Mouse (Mus musculus): Measurements from ENCODE around the gene Gm43720. TPM values are rescaled to one million over a fixed set of nuclear protein-coding genes. Genes with fewer than 3 reads are reported as not detected.

Gm43720 gene
- polyA plus RNA-seq, 1 experiment from 2014 or later = 0.09 TPM

GRCm38 (mm10) chr5:138258993-138259392 is 20.8 kb downstream of the Gm43720 start:
- Histone ChIP-seq H3K27me3 (ENCODE audit: poor library complexity, severe bottlenecking) (no peaks in the 10 kb centered on the region), H3K4me3 (no peak overlapping the region), H3K27ac (no peak overlapping the region), H3K9me3 (no peaks in the 10 kb centered on the region), H3K36me3 (replicated peaks) (peaks cover 52% of the 10 kb centered on the region), H3K4me1 (peaks cover 42% of the 10 kb centered on the region)
- no peak for DNase-seq (ENCODE audit: extremely low spot score, low spot score)
- WGBS = 73% methylated on average over 7 of the region's 7 CpGs

DNA sequence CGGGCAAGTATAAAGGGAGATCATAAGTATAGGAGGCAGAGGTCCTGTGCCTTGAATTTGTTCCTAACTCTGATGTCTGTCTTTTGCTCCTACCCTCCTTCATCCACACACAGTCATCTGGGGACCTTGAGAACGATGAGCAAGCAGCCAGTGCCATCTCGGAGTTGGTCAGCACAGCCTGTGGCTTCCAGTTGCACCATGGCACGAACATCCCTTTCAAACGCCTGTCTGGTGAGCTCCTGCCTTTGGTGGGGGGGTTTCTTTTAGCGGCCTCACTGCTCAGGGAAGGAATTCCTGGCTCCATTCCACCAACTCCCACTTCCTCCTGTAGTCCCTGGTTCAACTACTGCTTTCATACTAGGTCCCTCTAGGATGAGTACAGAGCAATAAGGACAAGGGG is 21.2 kb downstream of the Gm43720 start:
- Histone ChIP-seq H3K9me3 (no peaks in the 10 kb centered on the region), H3K27ac (no peak overlapping the region), H3K27me3 (ENCODE audit: poor library complexity, severe bottlenecking) (no peaks in the 10 kb centered on the region), H3K36me3 (replicated peaks) (peaks cover 52% of the 10 kb centered on the region), H3K4me1 (peaks cover 42% of the 10 kb centered on the region), H3K4me3 (no peak overlapping the region)
- no peak for DNase-seq (ENCODE audit: extremely low spot score, low spot score)
- WGBS = 83% methylated on average over 6 of the region's 6 CpGs

GRCm38 (mm10) chr5:138258078-138258477 is 21.7 kb downstream of the Gm43720 start:
- Histone ChIP-seq H3K36me3 (replicated peaks) (peaks cover 52% of the 10 kb centered on the region), H3K27me3 (ENCODE audit: poor library complexity, severe bottlenecking) (no peaks in the 10 kb centered on the region), H3K27ac (no peak overlapping the region), H3K9me3 (no peaks in the 10 kb centered on the region), H3K4me3 (no peak overlapping the region), H3K4me1 (peaks cover 37% of the 10 kb centered on the region)
- DNase-seq (ENCODE audit: extremely low spot score, low spot score) = no peak
- 93% methylated on average over 3 of the region's 3 CpGs for WGBS

GRCm38 (mm10) chr5:138257585-138257978 is 22.2 kb downstream of the Gm43720 start:
- Histone ChIP-seq H3K36me3 (replicated peaks) (peaks cover 52% of the 10 kb centered on the region), H3K4me1 (peaks cover 32% of the 10 kb centered on the region), H3K4me3 (no peak overlapping the region), H3K27ac (no peak overlapping the region), H3K9me3 (no peaks in the 10 kb centered on the region), H3K27me3 (ENCODE audit: poor library complexity, severe bottlenecking) (no peaks in the 10 kb centered on the region)
- DNase-seq (ENCODE audit: extremely low spot score, low spot score) = no peak
- WGBS = 95% methylated on average over 4 of the region's 4 CpGs

- peaks cover 47% of the 10 kb centered on the region for H3K36me3 ChIP-seq (replicated peaks)
- H3K4me3 ChIP-seq = no peak overlapping the region
- WGBS = 91% methylated on average over 10 of the region's 10 CpGs
- no peak overlapping the region for H3K27ac ChIP-seq
- no peaks in the 10 kb centered on the region for H3K27me3 ChIP-seq (ENCODE audit: poor library complexity, severe bottlenecking)
- peaks cover 27% of the 10 kb centered on the region for H3K4me1 ChIP-seq
- no peak for DNase-seq (ENCODE audit: extremely low spot score, low spot score)
- no peaks in the 10 kb centered on the region for H3K9me3 ChIP-seq
Measured at GRCm38 (mm10) chr5:138256966-138257584, 22.7 kb downstream of the Gm43720 start.

DNA sequence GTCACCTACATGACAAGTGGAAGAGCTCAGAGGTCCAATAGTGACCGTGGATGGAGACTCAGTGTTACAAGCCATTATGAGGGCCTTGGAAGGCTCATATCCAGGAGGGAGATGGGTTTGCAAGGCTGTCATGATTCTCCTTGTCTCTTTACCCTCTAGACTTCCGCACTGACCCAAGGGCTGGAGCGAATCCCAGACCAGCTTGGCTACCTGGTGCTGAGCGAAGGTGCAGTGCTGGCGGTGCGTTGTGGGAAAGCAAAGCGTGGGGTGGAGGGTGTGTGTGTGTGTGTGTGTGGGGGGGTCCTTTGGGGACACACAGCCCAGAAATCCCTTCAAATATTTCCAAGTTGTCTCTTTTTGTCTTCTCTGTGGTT is 23.7 kb downstream of the Gm43720 start:
- peaks cover 37% of the 10 kb centered on the region for H3K36me3 ChIP-seq (replicated peaks)
- WGBS = 23% methylated on average over 7 of the region's 7 CpGs
- H3K27ac ChIP-seq = peak overlapping the region; percentile 85

DNA sequence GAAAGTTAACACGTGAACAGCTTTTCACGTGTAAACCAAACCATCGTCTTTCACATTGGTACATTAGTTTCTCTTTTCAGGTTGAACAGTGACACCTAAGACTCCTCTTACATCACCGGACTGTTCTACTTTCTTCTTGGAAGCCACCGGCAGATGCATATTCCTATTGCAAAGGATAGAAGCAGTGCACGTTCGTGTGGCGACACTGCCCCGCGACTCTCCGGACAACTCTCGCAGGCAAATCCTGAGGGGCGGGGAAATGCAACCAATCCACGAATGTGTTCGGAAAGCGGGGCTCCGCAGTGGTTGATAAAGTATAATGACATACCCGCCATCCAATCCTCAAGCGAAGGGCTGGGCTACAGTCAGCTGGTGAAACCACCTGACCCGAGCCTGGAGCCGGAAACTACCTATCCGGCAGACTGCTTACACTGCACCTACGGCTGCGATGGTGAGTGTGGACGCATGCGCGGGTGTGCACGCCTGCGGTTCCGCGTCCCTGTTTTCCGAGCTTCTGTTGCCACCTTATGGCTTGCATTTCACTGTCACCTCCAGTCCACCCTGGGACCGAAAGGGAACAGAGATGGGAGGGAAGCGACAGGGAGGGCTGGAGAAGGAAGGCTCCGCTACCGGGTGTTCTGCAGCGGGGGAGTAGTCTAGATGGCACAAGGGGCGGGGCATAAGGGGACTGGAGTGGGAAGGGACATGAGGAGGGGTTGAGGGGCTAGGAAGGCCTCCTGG is 24.2 kb downstream of the Gm43720 start, which contains the start of gene Lamtor4:
Gene Lamtor4, plus strand, starts transcription at position 130 of the 741 bp plus-strand sequence.
- Histone ChIP-seq H3K27ac (peak within 1 kb of the TSS; percentile 85), H3K27me3 (ENCODE audit: poor library complexity, severe bottlenecking) (no peaks in the 10 kb centered on the region), H3K36me3 (replicated peaks) (peaks cover 31% of the 10 kb centered on the region), H3K4me1 (peaks cover 23% of the 10 kb centered on the region), H3K9me3 (no peaks in the 10 kb centered on the region), H3K4me3 (peak within 1 kb of the TSS; percentile 78)
- DNase-seq (ENCODE audit: extremely low spot score, low spot score) = peak; percentile 91
- WGBS = under 1% methylated on average over 38 of the region's 38 CpGs

More for the DNA sequence above, 23.7 kb downstream of the Gm43720 start:
- H3K4me3 ChIP-seq = peak overlapping the region; percentile 78
- DNase-seq (ENCODE audit: extremely low spot score, low spot score) = no peak
- no peaks in the 10 kb centered on the region for H3K27me3 ChIP-seq (ENCODE audit: poor library complexity, severe bottlenecking)
- H3K4me1 ChIP-seq = peaks cover 23% of the 10 kb centered on the region
- H3K9me3 ChIP-seq = no peaks in the 10 kb centered on the region

DNA sequence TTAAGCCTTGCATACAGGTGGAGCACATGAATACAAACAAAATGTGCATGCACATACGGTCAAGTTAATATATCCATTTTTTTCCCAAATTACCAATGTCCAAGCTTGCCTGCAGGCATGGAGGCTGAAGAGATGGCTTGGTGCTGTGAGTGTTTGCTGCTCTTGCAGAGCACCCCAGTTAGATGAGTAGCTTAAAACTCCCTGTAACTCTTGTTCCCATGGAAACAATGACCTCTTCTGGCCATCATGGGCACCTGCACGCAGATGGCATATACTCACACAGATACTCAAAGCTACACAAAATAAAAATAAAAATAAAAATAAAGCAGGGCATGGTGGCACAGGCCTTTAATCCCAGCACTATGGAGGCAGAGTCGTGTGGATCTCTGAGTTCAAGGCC is 26.7 kb downstream of the Gm43720 start:
- Histone ChIP-seq H3K9me3 (no peaks in the 10 kb centered on the region), H3K27ac (no peak overlapping the region), H3K4me1 (peaks cover 23% of the 10 kb centered on the region), H3K27me3 (ENCODE audit: poor library complexity, severe bottlenecking) (no peaks in the 10 kb centered on the region), H3K36me3 (replicated peaks) (peaks cover 7% of the 10 kb centered on the region), H3K4me3 (no peak overlapping the region)
- no peak for DNase-seq (ENCODE audit: extremely low spot score, low spot score)
- 90% methylated on average over 3 of the region's 3 CpGs for WGBS

DNA sequence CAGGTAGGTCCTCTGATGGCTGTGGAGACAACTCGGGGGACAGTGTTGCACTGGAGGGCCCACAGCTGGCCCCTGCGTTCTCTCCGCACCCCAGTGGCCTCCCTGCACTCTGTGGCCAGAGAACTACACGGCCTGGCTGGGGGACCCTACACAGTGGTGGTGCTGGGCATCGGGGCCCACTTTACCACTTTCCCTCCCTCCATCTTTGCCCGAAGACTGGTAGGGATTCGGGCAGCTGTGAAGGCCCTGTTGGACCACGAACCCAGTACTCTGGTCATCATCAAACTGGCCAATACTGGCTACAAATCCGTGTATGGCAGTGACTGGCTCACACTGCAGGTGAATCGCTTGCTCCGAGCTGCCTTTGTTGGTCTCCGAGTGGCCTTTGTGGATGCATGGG is 28.6 kb downstream of the Gm43720 start:
- Histone ChIP-seq H3K9me3 (no peaks in the 10 kb centered on the region), H3K27ac (no peak overlapping the region), H3K36me3 (replicated peaks) (no peaks in the 10 kb centered on the region), H3K4me1 (peaks cover 14% of the 10 kb centered on the region), H3K4me3 (no peak overlapping the region), H3K27me3 (ENCODE audit: poor library complexity, severe bottlenecking) (no peaks in the 10 kb centered on the region)
- no peak for DNase-seq (ENCODE audit: extremely low spot score, low spot score)
- WGBS = 87% methylated on average over 12 of the region's 12 CpGs

DNA sequence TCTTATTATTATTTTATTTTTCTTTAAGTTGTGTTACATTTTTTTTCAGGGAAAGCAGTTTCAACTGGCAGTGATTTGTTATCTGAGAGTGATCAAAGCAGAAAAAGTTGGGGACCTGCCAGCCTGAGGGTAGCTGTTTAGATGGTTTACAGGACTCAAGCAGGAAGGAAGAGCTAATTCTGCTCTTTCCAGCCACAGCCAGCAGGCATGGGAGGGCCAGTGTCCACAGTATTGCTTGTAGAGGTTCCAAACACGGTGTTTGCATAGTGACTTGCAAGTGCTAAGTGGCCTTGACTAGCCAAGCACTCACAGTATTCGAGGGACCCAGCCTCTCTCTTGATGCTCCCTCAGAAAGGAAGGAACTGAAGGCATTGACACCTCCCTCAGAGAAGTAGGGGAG is 38.2 kb downstream of the Gm43720 start:
- no peak for DNase-seq (ENCODE audit: extremely low spot score, low spot score)
- Histone ChIP-seq H3K36me3 (replicated peaks) (no peaks in the 10 kb centered on the region), H3K4me1 (no peaks in the 10 kb centered on the region), H3K27me3 (ENCODE audit: poor library complexity, severe bottlenecking) (no peaks in the 10 kb centered on the region), H3K9me3 (no peaks in the 10 kb centered on the region), H3K27ac (no peak overlapping the region), H3K4me3 (no peak overlapping the region)
- 46% methylated on average over 2 of the region's 2 CpGs for WGBS

GRCm38 (mm10) chr5:138234224-138234623 is 45.5 kb downstream of the Gm43720 start:
- H3K36me3 ChIP-seq (replicated peaks) = no peaks in the 10 kb centered on the region
- no peaks in the 10 kb centered on the region for H3K9me3 ChIP-seq
- H3K27me3 ChIP-seq (ENCODE audit: poor library complexity, severe bottlenecking) = no peaks in the 10 kb centered on the region
- H3K4me3 ChIP-seq = no peak overlapping the region
- DNase-seq (ENCODE audit: extremely low spot score, low spot score) = no peak
- peaks cover 5% of the 10 kb centered on the region for H3K4me1 ChIP-seq
- no peak overlapping the region for H3K27ac ChIP-seq

DNA sequence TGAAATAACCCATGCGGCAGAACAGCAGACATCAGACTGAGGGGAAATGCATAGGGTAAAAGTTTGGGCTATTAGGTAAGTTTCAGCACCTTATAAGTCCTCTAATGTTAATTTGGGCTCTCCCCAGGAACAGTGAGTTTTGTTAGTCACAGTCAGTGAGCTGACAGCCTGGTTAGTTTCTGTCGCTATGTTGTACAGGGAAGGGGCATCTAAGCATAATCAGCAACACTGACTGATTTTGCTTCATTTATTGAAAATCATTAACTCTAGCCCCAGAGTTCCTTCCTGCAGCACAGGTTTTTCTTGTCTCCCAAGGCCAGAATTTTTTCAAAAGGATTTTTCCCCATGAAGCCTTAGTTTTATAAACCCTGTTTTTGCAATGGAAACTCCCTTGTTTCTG is 46.0 kb downstream of the Gm43720 start:
- no peak for DNase-seq (ENCODE audit: extremely low spot score, low spot score)
- 85% methylated on average over 2 of the region's 2 CpGs for WGBS
- H3K4me1 ChIP-seq = peaks cover 5% of the 10 kb centered on the region
- no peaks in the 10 kb centered on the region for H3K36me3 ChIP-seq (replicated peaks)
- H3K27ac ChIP-seq = no peak overlapping the region
- no peak overlapping the region for H3K4me3 ChIP-seq
- no peaks in the 10 kb centered on the region for H3K27me3 ChIP-seq (ENCODE audit: poor library complexity, severe bottlenecking)
- H3K9me3 ChIP-seq = no peaks in the 10 kb centered on the region

- DNase-seq (ENCODE audit: extremely low spot score, low spot score) = no peak
- Histone ChIP-seq H3K4me3 (no peak overlapping the region), H3K36me3 (replicated peaks) (no peaks in the 10 kb centered on the region), H3K27ac (no peak overlapping the region), H3K9me3 (no peaks in the 10 kb centered on the region), H3K27me3 (ENCODE audit: poor library complexity, severe bottlenecking) (no peaks in the 10 kb centered on the region), H3K4me1 (peaks cover 5% of the 10 kb centered on the region)
- WGBS = 93% methylated on average over 3 of the region's 3 CpGs
Measured at GRCm38 (mm10) chr5:138229511-138229910, 50.2 kb downstream of the Gm43720 start.

Measured in forebrain, embryonic 10.5 days (tissue).